Mouse (Mus musculus) mouse embryonic stem cell (cell line): Measurements from ENCODE around the gene Abtb2.

ENCODE experiments used
- in situ Hi-C, 2 experiments: fragments of 300-500 bp; cut with MboI; formaldehyde crosslinking; loops; 1 replicate in 1 of 2; 3 replicates in 1 of 2; pipeline ENCODE4 v1.14.3; 2019 to 2020; ENCODE audit warnings: low sequenced_read_pairs in 2 of 2, low pct_unique_long_range_greater_than_20kb in 1 of 2, mixed read lengths in 1 of 2; ENCODE audit not compliant: unreplicated experiment in 1 of 2

Gene Abtb2

DNA sequence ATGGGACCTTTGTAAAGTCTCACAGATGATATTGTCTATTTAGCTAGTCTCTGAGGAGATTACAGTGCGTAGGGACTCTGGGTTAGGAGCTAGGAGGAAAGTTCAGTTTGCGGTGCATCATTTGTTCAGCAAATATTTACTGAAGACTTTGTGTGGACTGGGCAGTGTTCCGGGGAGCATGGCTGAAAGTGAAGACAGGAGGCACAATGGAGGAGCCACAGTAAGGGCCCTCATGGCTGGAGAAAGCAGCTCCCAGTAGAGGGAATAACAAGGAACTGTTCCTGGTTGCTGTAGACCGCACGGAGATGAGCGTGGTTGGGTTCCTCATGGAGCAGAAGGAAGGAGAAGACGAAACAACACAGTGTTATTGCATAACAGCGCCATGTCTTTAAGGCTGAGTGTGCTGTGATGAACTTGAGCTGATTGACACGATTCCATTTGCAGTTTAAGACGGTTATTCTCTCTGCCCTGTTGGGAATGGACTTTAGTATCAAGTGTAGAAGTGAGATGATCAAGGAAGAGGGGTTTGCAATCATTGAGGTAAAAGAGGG, 12.6 kb downstream of the Abtb2 start:
- in situ Hi-C loops: loop anchor here in 1 of 2 experiments (10.0 kb wide), 1 partner anchor 116 kb away; no protein-coding TSS in a partner anchor

DNA sequence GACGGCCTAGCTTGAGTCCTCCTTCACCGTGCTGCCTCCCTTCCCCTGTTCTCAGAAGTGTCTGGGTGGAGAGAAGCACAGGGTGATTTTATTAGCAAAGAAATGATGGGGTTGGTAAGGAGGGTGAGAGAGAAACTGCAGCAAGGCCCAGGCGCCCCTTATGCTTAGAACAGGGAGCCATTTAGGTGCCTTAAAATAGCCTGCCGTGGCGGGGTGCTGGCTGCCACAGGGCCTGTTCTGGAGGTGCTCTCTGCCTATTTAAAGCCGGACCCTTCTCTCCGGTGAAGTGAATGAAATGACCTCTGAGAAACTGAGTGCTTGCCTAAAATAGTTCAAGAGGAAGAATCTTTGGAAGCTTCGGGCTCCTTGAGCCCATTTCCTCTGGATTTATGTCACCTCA, 14.6 kb downstream of the Abtb2 start:
- in situ Hi-C loops: no loop called here

- in situ Hi-C loops: no loop called here
These were observed 15.3 kb downstream of the Abtb2 start for GRCm38 (mm10) chr2:103581369-103581897.

DNA sequence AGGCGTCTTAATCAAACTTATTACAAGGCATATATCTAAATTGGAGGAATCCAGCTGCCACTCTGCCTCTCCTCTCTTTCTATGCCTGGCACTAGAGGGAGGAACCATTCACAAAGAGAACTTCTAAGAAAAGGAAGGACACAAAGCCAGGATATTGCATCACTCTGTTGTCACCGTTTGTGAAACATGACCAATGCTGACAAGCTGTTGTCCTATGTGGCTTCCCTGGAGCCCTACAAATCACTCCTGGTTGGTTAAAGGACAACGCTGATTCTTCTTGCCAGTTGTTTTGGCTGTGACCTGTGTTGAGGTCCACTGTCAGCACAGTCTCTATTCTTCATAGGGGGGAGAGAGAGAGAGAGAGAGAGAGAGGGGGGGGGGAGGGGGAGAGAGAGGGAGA, 17.2 kb downstream of the Abtb2 start:
- in situ Hi-C loops: no loop called here

DNA sequence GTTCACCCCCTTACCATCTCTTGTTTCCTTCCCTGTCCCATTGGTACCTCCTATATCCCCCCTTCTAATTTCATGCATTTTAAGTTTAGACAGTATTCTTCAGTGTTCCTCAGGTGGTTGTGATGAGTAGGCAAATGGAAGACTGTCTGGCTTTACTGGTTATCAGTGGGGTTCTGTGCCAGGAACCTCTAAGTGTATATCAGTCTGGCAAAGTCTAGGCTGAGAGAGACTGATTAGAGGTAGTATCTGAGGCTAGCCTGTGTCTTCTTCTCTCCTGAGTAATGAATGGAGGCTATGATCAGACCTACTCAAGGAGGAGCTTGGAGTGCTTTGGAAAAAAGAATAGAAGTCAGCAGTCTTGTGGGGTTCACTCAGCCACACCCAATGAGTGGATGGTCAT, 18.0 kb downstream of the Abtb2 start:
- in situ Hi-C loops: no loop called here

GRCm38 (mm10) chr2:103586423-103586822, 20.3 kb downstream of the Abtb2 start:
- in situ Hi-C loops: no loop called here

DNA sequence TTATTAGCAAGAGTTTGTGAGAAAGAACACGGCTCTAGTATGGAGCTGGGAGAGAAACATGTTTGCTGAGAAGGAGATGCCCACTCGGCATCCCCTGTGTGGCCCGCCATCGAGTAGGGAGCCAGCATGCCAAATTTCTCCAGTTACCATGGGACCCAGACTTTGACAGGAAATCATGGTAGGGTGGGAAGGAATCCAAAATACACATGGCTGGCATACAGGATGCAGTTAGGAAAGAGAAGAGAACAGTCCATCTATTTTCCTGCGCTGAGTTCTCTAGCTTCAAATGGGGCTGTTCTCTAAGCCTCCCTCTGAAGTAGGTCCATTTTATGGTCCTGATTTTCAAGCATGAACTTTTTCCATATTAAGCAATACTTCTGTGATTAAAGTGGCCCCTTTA, 22.7 kb downstream of the Abtb2 start:
- in situ Hi-C loops: no loop called here

DNA sequence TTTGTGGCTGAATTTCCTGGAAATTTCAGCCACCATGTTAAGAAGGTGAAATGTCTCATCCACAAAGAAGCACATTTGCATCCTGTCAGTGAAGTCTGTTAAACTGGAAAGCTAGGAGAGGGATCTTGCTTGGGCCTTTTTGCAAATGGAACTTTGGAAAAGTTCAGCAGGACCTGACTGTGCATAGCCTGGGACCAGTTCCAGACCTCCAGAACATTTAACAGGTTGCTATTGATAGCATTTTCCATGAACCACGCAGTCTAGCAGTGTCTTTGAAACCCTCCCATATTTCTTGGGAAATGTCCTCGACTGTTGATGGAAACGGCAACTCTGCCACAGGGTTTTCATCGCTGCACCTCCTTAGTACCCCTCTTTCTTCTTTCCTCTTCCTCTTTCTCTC, 23.3 kb downstream of the Abtb2 start:
- in situ Hi-C loops: no loop called here

GRCm38 (mm10) chr2:103590645-103591044, 24.5 kb downstream of the Abtb2 start:
- in situ Hi-C loops: no loop called here

- in situ Hi-C loops: no loop called here
These were observed 25.9 kb downstream of the Abtb2 start for GRCm38 (mm10) chr2:103591742-103592590.

DNA sequence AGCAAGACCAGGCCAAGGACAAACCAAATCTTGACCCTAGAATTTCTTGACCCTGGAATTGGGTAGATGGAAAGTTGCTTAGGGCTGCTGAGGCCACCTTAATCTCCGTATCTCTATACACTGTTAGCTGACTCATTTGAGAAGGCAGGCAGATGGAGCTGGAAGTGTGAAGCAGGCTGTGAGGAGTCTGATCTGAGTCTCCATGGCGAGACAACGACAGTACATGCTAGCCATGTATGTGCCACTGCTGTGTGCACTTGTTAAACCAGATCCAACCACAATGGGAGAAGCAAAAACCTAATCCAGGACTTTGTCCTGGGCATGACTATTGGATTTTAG, 26.4 kb downstream of the Abtb2 start:
- in situ Hi-C loops: no loop called here

- in situ Hi-C loops: no loop called here
These were observed 28.5 kb downstream of the Abtb2 start for GRCm38 (mm10) chr2:103594592-103595011.

DNA sequence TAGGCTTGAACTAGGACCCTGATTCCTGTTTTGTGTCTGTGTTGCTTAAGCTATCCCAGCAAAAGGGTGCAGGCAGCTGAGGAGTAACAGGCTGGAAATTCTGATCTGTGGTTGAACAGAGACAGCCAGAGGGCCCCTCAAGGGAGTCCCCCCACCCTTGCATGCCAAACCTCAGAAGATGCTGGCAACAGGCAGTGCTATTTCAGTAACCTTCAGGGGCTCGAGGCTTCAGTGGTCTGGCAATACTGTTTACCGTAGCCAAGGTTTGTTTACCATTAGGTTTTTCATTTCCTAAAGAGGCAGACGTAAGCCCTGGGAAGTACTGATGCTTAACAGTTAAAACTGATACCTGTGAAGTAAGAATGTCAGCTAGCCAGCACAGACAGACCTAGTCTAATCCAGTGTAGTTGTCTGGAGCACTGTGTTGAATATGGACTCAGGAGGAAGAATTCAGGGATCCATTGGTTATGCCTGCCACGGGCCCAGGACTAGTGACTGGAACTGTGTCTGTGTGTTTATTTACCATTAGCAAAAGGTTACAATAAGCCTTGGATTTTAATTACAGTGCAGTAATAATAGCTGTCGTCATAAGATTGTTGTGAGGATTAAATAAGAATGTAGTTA, 29.0 kb downstream of the Abtb2 start:
- in situ Hi-C loops: no loop called here

DNA sequence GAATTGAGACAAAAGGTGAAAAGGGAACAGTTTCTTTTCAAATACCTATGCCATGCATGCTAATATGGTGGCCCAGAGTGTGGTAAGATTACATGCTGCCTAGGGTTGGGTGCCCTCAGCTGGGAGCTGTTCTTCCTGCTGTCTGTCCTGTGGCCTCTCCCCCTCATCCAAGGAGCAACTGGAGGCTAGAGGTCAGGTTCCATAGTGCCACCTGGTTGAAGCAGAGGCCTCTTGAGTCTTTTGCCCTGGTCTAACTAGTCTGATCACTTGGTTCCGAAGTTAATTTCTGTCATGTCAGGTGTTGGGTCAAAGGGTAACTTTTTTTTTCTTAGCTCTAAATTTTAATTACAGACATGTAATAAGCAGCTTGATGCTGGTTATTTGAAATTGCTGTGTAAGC, 33.2 kb downstream of the Abtb2 start:
- in situ Hi-C loops: no loop called here

DNA sequence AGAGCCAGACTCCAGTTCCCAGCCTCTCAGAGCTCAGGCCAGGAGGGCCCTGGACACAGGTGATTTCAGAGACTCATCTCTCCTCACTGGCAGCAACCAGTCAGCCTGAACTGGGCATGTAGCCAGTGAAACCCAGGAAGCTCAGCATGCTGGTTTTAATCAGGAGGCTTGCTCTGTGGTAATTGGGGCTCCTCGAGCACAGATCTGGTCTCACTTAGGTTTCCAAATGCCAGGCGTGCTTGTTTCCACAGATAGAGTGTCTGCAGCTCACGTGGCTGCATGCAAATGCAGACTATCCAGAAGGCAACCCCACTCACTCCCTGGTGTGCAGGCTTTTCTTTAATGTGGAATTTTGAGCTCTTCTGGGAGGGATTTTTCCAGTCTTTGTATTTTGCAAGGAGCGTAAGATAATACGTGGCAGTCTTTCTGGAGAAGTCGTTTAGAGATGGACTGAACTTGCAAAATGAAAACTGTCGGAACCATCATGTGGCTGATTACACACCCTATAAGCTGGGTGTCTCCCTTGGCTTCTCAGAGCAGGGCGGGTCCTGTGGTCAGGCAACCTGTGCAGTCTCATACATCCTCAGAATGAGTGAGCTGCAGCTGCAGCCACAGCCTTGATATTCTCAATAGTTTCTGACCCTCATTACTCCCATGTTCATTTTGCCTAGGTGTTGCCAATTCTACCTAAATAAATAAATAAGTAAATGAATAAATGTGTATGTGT, 34.2 kb downstream of the Abtb2 start:
- in situ Hi-C loops: no loop called here

- in situ Hi-C loops: no loop called here
These were observed 35.0 kb downstream of the Abtb2 start for GRCm38 (mm10) chr2:103601126-103601525.

DNA sequence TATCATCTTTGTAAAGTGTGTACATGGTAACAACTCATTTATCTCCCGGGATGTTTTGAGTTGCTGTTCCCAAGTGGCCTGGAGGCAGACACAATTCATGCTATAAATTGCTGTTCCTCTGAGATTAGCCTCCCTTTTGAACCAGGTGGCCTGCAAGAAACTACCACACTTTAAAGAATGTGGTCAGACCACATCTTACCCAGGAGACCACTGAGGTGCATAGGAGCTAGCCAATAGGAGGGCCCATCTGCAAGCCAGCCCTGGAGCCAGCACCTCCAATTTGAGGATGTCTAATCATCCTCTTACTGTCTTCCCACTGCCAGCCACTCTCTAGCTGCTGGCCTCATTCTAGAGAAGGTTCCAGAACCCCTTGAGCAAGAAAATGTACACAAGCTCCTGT, 35.4 kb downstream of the Abtb2 start:
- in situ Hi-C loops: no loop called here

- in situ Hi-C loops: no loop called here
These were observed 37.1 kb downstream of the Abtb2 start for GRCm38 (mm10) chr2:103603209-103603608.

DNA sequence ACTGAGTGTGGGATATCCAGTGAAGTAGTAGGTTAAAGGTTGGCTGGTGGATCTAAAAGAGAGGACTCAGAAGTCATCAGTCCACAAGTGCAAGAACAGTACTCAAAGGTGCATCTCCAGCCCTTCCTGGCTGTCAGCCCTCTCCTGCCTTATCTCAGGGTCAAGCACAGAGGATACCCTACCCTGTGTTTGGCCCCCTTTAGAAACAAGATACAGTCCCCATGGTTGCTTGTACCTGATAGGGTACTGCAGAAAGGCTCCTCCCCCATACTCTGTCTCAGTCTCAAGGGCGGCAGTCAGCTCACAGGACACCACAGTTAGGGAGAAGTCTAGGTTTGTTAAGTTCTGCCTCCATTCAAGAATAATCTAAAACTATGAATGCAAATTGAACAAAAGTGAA, 37.8 kb downstream of the Abtb2 start:
- in situ Hi-C loops: no loop called here
